Mouse (Mus musculus) heart, postnatal 0 days (tissue): Measurements from ENCODE around the gene Veph1.

Source experiments
- CTCF ChIP-seq: IDR thresholded peaks from 2 replicates; pipeline ENCODE4 v1.5.1; 2016; ENCODE audit warnings: antibody characterized with exemption, control low read depth, low read depth
- EP300 ChIP-seq: IDR thresholded peaks from 2 replicates; pipeline ENCODE4 v1.6.1; 2016; ENCODE audit warnings: antibody characterized with exemption, low read depth

DNA sequence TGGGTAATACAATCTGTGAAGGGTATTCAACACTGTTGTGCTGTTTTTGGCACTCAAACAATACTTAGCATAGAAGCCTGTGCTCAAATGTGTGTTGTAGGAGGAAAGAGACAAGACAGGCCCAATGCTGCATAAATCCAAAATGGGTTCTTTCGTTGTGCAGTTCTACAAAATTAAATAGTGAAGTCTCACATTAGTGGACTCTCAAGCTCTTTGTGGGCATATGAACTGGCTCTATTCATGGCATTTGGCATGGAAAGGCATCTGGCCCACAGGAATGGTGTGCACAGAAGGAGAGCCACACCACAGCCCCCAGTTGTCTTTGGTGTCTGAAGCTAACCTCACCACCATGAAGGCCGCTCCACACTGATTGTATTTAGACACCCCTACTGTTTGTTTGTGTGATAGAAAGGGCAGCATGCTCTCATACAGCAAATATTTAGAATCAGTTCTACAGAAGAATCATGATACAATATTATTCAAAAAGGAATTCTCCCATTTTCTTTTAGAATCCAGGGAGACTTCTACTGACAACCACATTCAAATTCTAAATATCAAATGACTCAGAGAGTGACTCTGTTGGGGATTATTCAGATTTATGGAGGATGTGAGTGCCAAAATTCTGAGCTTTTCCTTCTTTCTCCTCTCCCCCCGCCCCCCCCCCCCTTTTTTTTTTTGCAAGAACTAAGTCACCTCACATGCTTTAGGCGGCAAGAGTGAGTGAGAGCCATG lies 215.8 kb downstream of the Veph1 start:
- TF ChIP-seq EP300 (no peak), CTCF (no peak)
